Mouse (Mus musculus) left cerebral cortex, postnatal 4 days (tissue): ENCODE measurements around the gene C1qa. TPM values are rescaled to one million over a fixed set of nuclear protein-coding genes. Genes with fewer than 3 reads are reported as not detected.

Source experiments
- DNase-seq: peaks from one replicate; pipeline ENCODE4 v3.0.0-alpha.2; 2022
- intact Hi-C: fragments of 180-260 bp; cut with DNase I; formaldehyde crosslinking; loops from one replicate; pipeline ENCODE4 v1.15.1; 2025
- total RNA-seq, 2 experiments: library from RNA; stranded (reverse); gene quantifications; 2 replicates each; pipeline ENCODE4 v1.2.3; 2021

C1qa gene
- total RNA-seq, 2 experiments from 2014 or later, result 12.5 to 14.2 TPM

DNA sequence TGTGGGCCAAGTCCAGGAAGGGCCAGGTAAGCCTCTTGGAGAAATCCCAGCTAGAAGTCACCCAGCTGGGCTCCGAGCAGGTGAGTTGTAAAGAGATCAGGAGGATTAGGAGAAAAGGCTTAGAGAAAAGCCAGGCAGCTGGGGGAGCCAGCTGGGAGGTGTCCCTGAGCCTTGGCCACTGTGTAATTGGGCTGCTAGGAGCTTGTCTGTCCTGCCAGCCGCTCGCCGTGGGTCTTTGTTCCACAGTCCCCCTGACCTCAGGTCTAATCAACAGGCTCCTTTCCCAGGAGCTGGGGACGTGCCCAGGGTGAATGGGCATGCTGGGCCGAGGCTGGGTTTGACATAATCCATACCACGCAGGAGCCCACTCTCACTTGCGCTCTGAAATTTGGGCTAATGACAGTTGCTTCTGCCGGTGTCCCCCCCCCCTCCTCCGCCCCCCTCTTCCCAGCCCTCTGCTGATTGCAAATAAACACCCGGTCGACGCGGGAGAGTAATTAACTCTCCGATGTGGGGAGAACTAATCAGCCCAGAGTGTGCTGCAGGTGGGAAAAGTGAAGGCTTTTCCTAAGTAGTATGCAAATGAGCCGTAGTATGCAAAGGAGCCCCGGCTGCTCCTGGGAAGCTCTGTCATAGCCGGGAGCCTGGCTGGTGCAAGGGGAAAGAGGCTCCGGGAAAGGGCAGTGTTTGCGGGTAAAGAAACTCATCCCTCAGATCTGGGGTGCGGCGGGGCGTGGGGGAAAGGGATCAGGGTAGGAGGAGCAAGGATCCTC is 6.3 kb upstream of the C1qa start:
- intact Hi-C loops, result loop anchor here (5.0 kb wide), 1 partner anchor 77 kb away; no protein-coding TSS in a partner anchor
- peak; percentile 56 for DNase-seq

DNA sequence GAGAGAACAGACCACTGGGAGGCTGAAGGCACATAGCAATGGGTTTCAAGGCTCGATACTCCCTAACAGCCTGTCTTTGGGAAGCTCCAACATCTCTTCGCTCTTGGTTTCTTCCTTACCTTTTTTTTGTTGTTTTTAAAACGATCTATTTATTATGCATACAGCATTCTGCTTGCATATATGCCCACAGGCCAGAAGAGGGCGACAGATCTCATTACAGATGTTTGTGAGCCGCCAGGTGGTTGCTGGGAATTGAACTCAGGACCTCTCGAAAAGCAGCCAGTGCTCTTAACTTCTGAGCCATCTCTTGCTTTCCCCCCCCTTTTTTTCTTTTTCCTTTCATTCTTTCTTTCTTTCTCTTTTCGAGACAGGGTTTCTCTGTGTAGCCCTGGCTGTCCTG is 551 bp upstream of the C1qa start:
- intact Hi-C loops, result loop anchor here (10.0 kb wide), 1 partner anchor 406 kb away; no protein-coding TSS in a partner anchor
- no peak for DNase-seq

DNA sequence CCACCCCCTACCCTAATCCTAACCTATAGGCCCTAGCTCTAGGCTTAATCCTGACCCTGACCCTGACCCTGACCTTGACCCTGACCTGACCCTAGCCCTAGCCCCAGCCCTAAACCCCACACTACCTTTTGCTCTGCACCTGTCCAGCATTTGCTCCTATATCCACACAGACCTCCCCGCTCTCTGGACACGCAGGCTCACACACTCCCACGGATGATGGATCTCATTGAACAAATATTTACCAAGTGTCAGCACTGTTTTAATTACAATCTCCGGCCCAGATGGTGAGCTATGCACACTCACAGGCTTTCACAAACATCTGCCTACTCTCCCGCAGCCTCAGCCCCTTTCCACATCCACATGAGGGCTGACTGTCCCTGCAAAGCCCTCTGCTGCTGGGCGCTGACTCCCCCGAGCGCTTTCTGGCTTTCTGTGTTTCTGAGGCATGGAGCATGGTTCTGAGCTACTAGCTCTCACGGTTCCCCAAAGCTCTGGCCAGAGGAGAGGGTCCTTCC is 462 bp downstream of the C1qa start:
- intact Hi-C loops, result loop anchor here (10.0 kb wide), 1 partner anchor 407 kb away; no protein-coding TSS in a partner anchor
- DNase-seq, result no peak

DNA sequence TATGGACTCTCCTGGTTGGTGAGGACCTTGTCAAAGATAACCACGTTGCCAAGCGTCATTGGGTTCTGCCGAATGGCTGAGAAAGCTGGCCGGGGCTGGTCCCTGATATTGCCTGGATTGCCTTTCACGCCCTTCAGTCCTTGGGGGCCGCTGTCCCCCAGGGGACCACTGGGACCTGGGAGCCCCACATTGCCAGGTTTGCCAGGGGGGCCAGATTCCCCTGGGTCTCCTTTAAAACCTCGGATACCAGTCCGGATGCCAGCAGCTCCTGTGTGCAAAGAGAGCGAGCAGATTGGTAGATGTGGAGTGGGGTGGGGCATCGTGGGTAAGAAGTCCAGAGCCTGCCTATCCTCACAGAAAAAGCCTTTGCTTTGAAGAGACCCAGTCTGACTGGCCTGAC is 2.1 kb downstream of the C1qa start:
- intact Hi-C loops, result loop anchor here (10.0 kb wide), 1 partner anchor 408 kb away; no protein-coding TSS in a partner anchor
- DNase-seq, result no peak

DNA sequence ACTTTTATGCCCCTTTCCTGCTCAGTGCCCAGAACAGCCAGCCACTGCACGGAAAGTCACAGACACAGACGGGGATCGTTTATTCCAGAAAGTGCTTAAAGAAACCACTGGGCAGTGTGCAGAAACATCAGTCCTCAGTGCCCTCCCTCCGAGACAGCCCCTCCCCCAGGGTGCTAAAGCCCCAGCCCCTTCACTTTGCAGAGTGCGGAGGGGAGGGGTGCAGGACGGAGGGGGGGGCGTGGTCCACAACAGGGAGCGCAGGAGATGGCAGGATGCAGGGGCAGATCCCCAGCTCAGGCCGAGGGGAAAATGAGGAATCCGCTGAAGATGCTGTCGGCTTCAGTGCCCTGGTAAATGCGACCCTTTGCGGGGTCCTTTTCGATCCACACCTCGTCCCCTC is 2.7 kb downstream of the C1qa start:
- intact Hi-C loops, result loop anchor here (2.0 to 10.0 kb wide), 2 partner anchors 177 to 409 kb away; no protein-coding TSS in a partner anchor
- no peak for DNase-seq

DNA sequence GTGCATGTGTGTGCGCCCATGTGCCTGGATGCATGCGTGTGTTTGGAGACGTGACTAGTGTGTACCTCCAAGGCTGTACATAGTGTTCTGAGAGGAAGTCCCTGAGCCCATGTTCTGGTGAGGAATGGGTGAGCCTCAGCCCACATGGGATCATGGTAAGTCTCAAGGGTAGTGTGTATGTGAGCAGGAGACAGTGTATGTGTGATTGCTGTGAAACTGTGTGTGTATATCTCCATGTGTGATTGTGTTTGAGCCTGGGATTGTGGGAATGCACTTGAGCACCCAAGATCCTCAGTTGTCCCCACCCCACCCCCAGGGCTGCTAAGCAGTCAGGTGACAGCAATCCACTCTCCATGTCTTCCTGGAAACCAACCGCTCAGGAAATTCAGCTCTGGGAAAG is 3.8 kb downstream of the C1qa start:
- intact Hi-C loops, result loop anchor here (2.0 to 10.0 kb wide), 3 partner anchors 82 to 410 kb away; no protein-coding TSS in a partner anchor

DNA sequence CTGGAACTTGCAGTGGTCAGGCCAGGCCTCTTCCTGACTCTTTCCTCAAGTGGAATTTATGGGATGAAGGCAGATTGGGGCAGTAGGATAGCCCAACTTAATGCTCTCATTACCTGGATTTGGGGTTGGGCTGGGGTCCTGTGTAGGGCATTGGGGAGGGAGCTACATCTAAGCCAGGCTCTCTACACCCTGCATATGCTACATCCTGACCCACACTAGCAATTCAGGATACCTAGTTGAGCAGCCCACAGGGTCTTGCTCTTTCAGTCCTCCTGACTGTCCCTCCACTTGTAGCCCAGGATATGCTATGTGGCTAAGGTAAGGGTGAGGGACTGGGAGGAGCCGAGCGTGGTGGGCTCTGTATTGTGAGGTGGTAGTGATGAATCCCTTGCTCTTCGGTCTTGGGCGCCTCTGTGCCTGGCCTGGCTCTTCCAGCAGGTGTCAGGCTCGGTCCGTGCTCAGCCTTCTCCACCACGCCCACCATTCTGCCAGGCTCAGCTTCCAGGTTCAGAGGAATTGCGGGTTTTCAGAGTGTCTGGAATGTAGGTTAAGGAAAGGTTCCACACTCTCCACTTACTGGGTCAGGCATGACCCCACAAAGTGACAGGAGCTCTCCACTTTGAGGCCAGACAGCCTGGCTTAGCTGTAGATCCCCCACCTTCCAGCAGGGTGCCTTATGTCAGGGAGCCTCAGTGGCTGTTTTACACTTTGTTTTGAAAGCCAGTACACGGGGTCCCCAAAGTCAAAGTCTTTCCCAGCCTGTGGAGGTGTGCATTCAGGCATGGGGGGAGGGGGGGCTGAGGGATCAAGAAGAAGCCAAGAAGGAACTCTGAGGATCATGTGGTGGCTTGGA is 4.7 kb downstream of the C1qa start:
- peak; percentile 74 for DNase-seq
- intact Hi-C loops, result loop anchor here (2.0 to 10.0 kb wide), 3 partner anchors 83 to 411 kb away; no protein-coding TSS in a partner anchor

More for the DNA sequence above, 3.8 kb downstream of the C1qa start:
- DNase-seq, result no peak

DNA sequence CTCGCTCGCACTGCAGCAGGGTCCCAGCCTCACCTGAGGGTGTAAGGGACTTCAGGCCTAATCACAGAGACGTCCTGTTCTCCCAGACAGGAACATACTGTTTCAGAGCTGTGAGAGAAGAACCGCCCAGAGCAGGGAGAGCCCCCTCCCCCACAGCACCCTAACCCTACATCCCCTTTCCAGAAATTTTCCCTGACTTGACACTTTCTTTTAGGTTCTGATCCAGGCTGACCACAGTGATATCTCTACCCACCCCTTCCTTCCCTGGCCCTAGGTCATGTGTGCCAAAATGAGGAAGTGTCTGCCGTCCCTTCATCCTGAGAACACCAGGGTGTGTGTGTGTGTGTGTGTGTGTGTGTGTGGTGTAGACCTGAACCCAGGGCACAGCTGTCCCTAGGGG is 5.8 kb downstream of the C1qa start, which contains the start of gene C1qc:
Gene C1qc, minus strand, starts transcription at position 255 of the 400 bp plus-strand sequence.
- DNase-seq, result no peak

DNA sequence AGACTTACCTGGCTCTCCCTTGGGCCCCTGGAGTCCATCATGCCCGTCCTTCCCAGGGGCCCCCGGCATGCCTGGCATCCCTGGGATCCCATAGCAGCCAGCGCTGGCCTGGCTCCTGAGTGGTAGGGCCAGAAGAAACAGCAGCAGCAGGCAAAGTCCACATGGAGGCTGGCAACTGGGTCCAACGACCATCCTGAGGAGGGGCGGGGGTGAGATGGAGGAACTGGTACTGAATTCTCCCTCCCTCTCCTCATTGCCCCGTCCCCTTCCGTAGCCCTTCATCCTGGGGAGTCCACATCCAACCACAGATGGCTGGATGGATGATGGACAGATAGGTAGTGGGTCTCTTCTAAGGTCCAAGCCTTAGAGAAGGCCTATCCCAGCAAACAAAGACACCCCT is 6.2 kb downstream of the C1qa start:
- intact Hi-C loops, result loop anchor here (5.0 to 10.0 kb wide), 2 partner anchors 85 to 412 kb away; no protein-coding TSS in a partner anchor

More for the DNA sequence above, 5.8 kb downstream of the C1qa start, which contains the start of gene C1qc:
- intact Hi-C loops, result loop anchor here (5.0 to 10.0 kb wide), 2 partner anchors 84 to 412 kb away; no protein-coding TSS in a partner anchor

DNA sequence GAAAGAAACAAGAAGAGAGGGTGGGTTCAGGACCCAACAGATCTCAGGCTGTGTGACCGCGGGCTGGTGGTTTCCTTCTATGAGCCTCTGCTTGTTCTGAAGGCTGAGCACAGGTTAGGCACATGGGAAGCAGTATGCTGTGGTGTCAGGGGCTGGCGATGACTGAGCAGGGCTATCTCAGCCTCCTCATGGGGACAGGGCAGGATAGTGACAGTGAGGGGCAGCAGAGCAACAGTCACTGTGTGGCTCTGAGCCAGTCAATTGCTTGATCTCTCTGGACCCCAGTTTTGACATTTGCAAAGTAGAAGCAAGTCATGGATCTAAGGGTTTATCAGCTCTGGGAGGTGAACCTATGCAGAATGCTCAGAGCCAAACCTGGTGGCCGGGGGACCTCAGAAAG is 7.5 kb downstream of the C1qa start:
- DNase-seq, result no peak
- intact Hi-C loops, result loop anchor here (5.0 to 10.0 kb wide), 2 partner anchors 86 to 414 kb away; no protein-coding TSS in a partner anchor

More for the DNA sequence above, 6.2 kb downstream of the C1qa start:
- no peak for DNase-seq

DNA sequence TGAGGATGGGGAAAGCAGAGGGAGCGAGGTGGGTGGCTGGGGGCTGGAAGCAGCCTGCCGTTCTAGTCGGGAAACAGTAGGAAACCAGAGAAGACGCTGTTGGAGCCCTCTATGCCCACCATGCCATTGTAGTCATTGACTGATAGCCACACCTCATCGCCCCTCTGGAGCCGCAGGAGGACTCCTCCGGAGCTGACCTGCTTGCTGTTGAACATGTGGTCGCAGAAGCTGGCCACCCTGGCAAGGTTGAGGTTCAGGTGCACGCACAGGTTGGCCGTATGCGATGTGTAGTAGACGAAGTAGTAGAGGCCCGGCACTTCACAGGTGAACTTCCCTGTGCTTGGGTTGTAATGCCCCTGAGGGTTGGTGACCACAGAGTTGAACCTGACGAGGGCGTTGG is 8.6 kb downstream of the C1qa start:
- DNase-seq, result no peak
- intact Hi-C loops, result loop anchor here (5.0 to 10.0 kb wide), 2 partner anchors 87 to 415 kb away; no protein-coding TSS in a partner anchor

DNA sequence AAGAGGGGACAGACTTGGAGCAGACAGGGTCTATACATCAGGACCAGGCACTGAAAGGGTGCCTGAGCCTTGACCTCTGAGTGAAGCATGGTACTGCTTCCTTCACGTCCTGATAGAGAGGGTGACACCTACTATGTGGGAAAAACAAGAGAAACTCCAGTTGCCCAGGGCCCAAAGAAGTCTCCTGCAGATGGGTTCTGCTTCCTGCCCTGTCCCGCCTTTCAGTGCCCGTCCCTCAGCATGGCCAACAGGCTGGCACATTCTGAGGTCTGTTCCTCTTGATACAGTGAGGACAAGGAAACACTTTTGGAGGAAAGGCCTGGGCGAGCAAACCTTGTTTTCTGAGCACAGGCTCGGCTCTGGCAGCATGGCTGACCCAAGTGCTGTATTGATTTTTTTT is 10.9 kb downstream of the C1qa start:
- intact Hi-C loops, result no loop called here
- DNase-seq, result no peak

DNA sequence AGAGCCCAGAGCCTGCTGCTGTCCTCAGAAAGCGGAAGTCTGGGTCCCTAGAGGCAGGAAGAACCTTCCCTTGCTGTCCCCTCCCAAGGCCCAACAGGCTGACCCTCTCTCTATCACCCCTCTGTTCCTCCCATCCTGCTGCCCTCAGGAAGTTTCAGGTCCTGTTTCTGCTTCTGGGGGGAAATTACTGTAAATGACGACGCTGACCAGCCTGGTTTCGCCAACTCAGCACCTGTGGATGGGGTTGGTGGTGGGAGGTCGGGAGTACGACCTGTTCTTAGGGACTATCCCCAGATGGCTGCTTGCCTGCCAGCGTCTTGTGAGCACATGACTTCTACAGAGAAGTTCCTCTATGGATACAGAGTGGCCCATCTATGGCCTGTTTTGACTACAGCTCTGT is 12.5 kb downstream of the C1qa start, which contains the start of gene C1qb:
Gene C1qb, minus strand, starts transcription at position 87 of the 400 bp plus-strand sequence.
- intact Hi-C loops, result no loop called here
- no peak for DNase-seq

DNA sequence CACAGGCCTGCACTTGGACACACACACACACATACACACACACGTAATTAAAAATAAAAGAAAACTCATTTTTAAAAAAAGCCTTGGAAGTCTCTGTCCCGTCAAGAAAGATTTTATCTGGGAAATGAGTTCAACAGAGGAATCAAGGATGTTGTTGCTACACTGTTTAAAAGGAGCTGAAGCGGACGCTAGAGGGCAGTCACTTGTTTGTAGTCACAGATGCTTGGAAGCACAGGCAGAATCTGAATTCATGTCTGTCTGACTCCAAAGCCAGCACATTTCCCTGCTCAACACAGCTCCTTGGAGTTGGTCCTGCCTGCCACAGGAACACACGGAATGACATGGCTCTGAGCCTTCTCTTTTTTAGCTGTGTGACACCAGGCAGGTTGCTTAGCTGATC is 20.0 kb downstream of the C1qa start:
- intact Hi-C loops, result loop anchor here (10.0 kb wide), 1 partner anchor 204 kb away; no protein-coding TSS in a partner anchor
- no peak for DNase-seq

DNA sequence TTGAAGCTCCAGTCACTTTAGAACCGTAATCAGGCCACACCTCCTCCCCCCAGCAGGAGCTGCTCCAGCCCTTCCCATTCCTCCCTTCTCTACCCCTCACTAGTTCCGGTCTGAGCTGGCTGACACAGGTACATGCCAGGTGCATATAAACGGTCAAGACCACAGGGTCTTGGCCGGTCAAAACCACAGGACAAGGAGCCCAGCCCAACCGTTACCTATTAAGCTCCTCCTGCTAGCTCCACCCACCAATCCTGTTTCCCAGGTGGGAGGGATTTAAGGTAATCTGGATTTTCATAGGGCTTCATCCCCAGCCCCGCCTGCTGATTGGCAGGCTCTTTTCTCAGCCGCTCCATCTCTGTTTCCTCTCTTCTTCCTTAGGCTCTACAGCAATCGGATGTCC is 20.4 kb downstream of the C1qa start:
- intact Hi-C loops, result loop anchor here (10.0 kb wide), 1 partner anchor 203 kb away; no protein-coding TSS in a partner anchor
- no peak for DNase-seq

DNA sequence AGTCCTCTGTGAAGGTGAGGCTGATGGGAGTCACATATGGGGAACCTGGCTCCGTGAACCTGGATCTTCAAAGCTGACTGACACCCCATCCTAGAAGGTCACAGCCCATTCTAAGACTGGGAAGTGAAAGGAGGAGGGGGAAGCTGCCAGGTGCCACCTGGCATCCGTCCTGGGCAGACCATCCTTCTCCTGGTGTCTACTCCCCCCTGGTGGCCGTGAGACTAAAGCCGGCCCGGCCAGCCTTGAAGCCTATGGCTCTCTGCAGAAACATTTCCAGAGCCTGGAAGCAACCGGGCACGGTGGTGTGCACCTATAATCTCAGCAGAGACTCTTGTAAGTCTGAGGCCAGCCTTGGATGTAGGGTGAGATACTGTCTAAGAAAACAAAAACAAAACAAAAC is 21.6 kb downstream of the C1qa start:
- DNase-seq, result peak; percentile 90
- intact Hi-C loops, result loop anchor here (10.0 kb wide), 1 partner anchor 202 kb away; no protein-coding TSS in a partner anchor

DNA sequence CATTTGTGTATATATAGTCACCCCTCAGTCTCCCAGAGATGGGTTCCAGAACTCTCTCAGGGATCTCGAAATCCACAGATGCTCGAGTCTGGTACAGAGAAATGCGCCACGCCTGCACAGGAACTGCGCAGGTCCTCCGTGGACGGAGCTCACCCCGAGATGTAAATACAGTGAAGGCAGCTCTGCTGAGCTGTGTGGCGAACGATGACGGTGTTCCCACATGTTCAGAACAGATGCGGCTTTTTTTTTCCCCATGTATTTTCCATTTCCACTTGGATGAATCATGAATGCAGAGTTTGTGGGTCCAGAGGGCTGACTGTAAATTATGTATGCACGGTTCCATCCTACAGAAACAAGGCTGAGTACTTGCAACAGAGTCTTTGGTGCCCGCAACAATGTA is 23.6 kb downstream of the C1qa start:
- DNase-seq, result no peak
- intact Hi-C loops, result loop anchor here (10.0 kb wide), 1 partner anchor 200 kb away; no protein-coding TSS in a partner anchor

DNA sequence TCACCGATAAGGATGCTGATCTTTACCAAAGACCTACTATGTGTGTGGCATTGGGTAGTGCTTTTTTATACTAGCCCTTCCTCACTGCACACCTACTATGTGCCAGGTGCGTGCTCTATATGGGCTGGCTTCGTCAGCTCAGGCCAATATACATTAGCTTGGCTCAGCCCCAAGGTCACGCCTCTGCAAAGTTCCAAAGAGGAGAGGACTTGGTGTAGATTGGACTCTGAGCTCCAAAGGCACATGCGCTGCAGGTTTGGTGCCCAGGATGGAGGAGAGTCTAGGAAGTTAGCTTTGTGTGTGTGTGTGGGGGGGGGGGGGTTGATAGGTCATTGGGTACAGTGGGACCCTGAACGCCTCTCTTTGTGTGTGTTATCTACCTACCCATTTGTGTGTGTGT is 30.2 kb downstream of the C1qa start:
- intact Hi-C loops, result no loop called here
- DNase-seq, result no peak

DNA sequence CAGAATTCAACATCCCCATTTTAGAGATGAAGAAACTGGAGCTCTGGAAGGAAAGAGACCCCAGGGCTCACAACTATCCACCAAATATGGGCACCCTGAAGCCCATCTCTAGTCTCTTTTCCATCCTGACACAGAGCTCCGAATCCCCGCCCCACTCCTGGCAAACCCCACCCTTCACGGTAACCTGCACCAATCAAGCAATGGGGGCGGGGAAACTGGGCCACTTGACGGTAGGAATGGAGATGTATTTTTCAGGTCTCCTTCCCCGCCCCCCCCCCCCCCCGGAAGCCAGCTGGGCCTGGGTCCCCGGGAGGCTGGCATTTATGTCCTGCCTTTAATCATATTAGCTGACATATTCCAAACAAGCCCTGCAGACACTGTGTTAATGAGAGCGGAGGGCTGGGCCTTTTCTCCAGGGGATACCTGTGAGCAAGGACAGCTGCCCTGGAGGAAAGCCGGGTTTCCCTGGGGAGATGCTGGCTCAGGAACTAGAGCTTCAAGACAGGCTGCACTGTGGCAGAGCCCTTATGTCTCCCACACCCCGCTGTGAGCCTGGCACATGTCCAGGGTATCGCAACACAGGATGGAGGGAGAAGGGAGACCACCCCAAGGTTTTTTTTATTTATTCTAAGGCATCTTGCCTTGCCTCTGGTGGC is 30.8 kb downstream of the C1qa start:
- peak; percentile 74 for DNase-seq
- intact Hi-C loops, result no loop called here

DNA sequence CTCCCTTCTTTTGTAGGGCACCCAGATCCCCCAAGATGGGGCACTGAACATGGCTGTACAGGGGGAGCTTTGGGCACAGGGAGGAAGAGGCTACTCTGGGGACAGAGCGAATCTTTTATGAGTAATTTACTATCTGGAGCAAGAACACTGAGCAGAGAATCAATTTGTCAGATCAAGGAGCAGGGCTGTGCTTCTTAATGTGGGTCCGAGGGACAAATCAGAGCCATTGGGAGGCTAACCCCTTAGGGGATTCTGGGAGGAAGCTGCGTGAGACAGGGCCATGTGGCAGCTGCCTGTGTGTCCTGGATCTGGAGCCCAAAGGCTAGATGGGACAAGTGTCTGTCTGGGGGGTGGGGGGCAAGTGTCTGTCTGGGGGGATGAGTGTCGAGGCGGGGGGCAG is 33.1 kb downstream of the C1qa start:
- intact Hi-C loops, result no loop called here
- no peak for DNase-seq
